Mouse (Mus musculus): ENCODE results near the gene Clec2e.
"Not testable (repeated sequence)": the region's sequence is repeated elsewhere in the genome, so short reads cannot be mapped to it uniquely, and the experiment has no call there.

The Clec2e gene

DNA sequence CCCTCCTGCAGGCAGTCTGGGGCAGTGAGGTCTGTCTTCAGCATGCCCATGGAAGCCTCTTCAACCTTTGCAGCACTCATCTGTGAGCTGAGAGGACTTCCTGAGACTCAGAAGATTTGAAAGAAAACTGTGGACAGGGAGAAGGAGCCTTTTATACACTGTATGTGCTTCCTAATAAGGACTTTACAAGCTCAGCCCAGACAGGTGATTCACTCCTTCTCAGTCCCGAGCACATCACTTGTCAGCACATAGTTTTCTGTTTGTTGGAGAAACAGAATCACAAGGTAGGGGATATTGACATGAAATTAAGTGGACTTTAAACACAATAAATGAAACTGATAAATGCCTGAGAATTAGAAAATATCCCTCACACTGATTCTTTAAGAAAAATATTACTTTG lies at the start of gene Clec2e:
Gene Clec2e, minus strand, starts transcription at position 120 of the 400 bp plus-strand sequence.
- not testable (repeated sequence) for DNase-seq

DNA sequence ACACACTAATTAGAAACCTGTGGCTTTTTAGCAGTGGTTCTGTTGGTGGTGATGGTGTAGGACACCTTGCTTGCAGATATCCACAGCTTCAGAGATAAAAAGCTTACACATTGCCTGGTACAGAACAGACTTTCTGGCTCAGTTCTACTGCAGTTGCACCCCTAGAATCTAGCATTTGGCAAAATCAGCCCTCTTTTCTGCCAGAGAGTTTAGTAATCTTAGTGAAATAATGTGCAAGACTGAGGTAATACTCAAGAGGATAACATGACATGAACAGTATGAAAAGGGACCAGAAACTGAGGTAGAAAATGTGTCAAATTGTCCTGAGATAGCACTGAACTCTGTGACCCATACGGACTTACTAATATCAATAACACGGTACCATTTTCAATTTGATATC lies 46.1 kb upstream of the Clec2e start:
- peak; percentile 51 for DNase-seq

GRCm38 (mm10) chr6:129132604-129133341 lies 32.1 kb upstream of the Clec2e start:
- DNase-seq, result no peak

DNA sequence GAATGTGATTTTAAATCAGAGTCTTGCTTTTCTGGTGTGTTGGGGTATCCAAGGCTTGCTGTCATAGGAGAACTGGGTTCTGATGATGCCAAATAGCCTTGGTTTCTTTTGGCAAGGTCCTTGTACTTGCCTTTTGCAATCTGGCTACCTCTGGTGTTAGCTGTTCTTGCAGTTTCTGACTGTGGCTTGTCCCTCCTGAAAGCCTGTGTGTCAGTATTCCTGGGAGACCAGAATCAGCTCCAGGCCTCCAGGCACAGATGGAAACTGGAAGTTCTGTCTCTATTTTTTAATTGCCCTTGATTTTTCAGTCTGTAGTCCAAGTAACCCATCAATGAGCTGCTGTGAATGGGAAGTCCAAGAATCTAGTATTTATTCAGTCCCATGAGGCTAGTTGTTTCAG lies 26.1 kb upstream of the Clec2e start:
- DNase-seq, result no peak

- DNase-seq, result peak; percentile 56
Observed at GRCm38 (mm10) chr6:129124531-129124930, 23.8 kb upstream of the Clec2e start.

- DNase-seq, result no peak
Observed at GRCm38 (mm10) chr6:129116223-129116622, 15.5 kb upstream of the Clec2e start.

DNA sequence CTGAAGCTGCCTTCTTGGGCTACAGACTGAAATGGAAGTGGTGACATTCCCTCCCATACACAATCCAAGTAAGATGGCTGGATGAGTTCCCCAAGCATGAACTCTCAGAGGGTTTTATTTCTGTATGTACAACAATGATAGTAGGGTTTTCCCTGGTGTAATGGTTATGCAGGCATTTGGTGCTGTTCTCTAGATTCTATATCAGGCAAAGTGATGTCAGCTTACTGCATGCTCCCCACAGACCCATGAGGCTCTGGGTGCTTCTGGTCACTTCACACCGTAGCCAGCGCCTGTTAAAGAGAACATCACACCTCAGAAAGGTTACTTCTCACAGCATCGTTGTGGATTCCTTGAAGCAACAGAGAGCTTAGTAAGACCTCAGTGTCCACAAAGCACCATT lies 13.5 kb upstream of the Clec2e start:
- DNase-seq, result not testable (repeated sequence)

GRCm38 (mm10) chr6:129113769-129114168 lies 13.1 kb upstream of the Clec2e start:
- DNase-seq, result peak; percentile 39

DNA sequence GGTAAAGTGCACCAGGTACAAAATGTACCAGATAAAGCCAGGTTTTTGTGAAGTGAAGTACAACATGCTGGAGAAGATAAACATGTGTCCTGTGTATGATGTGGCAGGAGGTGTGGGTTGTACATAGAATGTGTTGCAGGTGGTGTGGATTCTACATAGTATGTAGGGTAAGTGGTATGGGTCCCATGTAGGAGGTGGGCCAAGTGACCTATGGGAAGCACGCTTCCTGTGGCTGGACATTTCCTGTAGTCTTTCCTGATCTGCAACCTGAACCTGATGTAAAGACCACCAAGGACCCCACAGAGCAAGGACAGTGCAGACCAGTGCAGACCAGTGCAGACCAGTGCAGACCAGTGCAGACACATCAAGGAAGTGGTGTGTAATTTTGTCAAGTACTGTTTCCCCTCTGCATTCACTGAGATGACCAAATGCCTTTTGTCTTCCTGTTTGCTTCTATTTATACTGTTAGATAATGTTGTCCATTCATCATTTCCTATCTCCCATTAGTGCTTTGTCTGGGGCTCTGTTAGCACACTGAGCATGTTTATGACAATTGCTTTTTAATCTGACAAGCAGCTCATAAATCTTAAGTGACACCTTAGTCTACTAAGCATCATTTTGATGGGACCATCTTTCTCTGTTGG lies 12.4 kb upstream of the Clec2e start:
- peak; percentile 38 for DNase-seq

DNA sequence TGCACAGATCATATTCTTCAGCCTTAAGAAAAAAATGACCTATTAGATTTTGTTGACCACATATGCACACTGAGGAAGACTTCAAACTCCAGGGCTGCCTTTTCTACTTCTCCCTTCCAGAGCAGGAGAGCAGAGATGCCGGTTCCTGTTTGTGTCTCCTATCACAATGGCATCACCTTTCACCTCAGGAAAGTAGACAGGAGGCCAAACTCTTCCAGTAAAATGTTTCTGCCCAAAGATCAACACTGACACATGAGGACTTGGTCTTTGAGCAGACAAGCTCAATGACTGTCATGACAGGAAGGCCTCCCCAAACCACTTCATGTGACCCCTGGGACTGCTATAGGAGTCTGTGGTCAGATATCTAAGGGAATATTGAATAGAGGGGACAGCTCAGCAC lies 11.8 kb upstream of the Clec2e start:
- peak; percentile 42 for DNase-seq

DNA sequence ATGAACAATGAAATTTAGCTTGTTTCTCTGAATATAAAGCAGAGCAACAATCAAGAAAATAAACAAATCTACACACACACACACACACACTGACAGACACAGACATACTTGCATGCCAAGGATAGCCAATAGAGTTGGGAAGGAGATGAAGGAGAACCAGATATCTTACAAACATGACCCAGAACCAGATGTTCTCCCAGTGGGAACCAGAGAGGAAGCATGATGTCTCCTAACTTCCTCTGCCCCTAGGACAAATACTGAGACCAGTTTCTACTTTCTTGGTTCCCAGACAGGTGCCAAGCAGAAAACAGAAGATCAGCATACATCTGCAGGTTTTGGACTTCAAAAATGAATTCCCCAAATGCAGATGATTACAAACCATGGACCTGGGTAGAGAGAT lies 7.2 kb upstream of the Clec2e start:
- DNase-seq, result no peak

- peak; percentile 19 for DNase-seq
Observed at GRCm38 (mm10) chr6:129102858-129103555, 2.3 kb upstream of the Clec2e start.

- no peak for DNase-seq
Observed at GRCm38 (mm10) chr6:129101604-129102003, 891 bp upstream of the Clec2e start.

GRCm38 (mm10) chr6:129097929-129098328 lies 2.8 kb downstream of the Clec2e start:
- DNase-seq, result peak; percentile 73

DNA sequence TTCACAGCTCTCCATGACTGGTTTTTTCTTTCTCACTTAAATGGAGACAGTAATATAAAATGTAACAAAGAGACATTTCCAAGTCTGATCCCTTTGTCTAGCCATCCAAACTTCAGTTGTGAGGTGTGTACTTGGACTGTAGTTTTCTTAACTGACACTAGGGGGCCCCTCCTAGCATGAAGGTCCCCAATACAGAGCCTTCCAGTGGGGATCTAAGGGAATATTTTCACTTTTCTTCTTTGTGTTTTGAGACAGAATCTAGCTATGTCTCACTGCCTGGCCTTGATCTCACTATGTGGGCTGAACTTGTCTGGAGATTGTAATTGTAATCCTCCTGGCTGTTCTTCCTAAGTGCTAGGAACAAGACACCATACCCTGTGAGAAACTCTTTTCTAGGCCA lies 5.5 kb downstream of the Clec2e start:
- peak; percentile 81 for DNase-seq

- not testable (repeated sequence) for DNase-seq
Observed at GRCm38 (mm10) chr6:129088596-129088995, 12.1 kb downstream of the Clec2e start.

GRCm38 (mm10) chr6:129088161-129088560 lies 12.6 kb downstream of the Clec2e start:
- peak; percentile 77 for DNase-seq

DNA sequence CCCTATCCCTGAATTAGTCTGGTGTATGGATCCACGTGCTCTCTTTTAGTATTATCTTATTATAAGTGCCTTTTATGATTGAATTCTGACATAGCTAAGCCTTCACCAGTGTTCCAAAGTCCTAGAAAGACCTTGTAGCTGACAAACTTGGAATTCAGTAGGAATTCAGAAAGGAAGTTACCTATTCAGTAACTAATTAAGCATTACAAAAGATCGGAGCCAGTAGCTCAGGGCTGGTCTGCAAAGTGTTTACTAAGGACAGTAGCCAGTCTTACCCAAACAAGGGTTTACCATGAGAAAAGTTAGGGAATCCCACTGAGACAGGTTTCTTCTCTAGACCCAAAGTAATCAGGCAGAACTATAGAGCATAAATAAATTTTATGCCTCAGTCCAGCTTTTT lies 14.7 kb downstream of the Clec2e start:
- not testable (repeated sequence) for DNase-seq

DNA sequence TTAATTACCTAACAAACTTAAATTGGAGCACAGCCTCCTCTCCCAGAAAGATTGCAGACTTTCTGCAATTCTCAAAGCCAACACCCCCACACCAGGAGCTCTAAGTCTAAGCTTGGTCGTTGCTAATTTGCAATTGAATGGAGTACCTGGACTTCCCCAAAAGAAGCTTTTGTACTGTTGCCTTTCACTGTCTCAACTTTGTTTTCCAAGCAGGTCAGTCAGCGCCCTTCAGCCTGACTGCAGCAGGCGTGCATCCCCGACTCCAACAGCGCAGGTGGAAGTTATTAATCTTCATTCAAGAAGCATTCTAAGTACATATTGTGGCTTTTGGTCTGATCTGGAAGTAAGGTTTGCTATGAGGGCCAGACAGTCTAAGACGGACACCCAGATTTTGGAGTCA lies 15.6 kb downstream of the Clec2e start:
- DNase-seq, result no peak

DNA sequence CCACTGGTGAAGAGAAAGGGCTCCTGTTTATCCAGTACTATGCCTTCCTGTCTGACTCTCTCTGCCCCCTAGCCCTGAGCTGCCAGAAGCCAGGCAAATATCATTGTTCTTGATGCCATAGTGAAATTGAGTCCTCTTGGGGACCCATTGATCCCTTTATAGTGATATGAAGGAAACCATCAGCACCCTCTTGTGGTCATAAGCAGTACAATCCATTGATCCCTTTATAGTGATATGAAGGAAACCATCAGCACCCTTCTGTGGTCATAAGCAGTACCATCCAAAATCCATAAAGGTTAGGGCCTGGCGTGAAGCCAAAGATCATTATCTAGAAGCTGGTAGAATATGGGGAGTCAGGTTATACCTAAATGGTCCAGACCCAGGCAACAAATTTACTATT lies 33.7 kb downstream of the Clec2e start:
- DNase-seq, result peak; percentile 90

DNA sequence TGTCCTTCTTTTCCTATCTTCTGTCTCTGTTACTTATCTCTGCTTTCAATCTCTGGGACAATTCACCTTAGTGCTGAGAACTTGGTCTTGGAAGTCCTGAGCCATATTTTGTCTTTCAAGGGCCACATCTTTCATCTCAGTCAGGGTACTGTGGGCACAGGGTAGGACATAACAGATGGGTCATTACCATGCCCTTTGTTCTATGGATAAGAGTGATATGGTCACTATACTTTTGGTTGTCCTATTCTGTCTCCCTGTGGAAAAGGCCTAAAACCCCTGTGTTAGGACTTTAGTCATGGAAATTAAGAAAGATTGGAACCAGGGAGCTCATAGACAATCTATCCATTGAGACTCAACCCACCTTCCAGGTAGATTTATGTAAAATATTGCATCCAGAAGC lies 34.2 kb downstream of the Clec2e start:
- no peak for DNase-seq

GRCm38 (mm10) chr6:129065857-129066256 lies 34.9 kb downstream of the Clec2e start:
- DNase-seq, result no peak

GRCm38 (mm10) chr6:129065407-129065806 lies 35.3 kb downstream of the Clec2e start:
- DNase-seq, result no peak

DNA sequence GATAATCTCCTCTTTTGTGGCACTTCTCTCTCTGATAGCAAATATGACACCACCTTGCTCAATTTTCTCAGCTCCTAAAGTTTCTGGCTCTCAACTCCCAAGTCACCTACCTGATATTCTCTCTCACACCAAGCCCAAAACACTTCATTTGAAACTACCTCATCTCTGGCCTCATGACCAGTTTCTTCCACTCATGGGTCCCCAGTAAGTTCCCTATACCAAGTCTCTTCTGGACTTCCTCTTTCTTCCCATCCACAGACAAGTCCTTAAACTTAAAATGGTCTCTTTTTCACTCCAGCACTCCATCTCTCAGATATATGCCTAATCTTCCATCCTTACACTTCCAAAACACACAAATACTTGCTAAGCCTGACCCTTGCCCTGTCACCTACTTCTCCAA lies 42.7 kb downstream of the Clec2e start:
- DNase-seq, result no peak

Measured in lung, postnatal 36 days (tissue).